Mouse (Mus musculus) heart, postnatal 0 days (tissue): Measurements from ENCODE around the gene Trak2. TPM values are rescaled to one million over a fixed set of nuclear protein-coding genes. Genes with fewer than 3 reads are reported as not detected.
"Not testable (repeated sequence)": the region's sequence is repeated elsewhere in the genome, so short reads cannot be mapped to it uniquely, and the experiment has no call there.

ENCODE experiments used
- ATAC-seq: fragments of 200-750 bp; cut with Nextera tagmentation; 2 replicates; pipeline ENCODE4 v1.8.0; 2017; ENCODE audit warnings: low read depth, moderate number of reproducible peaks, moderate library complexity; ENCODE audit not compliant: insufficient read depth
- DNase-seq: peaks from one replicate; pipeline ENCODE4 v3.0.0-alpha.2; 2016; ENCODE audit warnings: low spot score
- H3K27ac ChIP-seq: fragments of 300-500 bp; sonication (generic); 2 replicates; pipeline ENCODE4 v1.5.1; 2014; ENCODE audit warnings: low read depth, mild to moderate bottlenecking
- H3K27me3 ChIP-seq: fragments of 300-500 bp; sonication (generic); 2 replicates; pipeline ENCODE4 v1.6.1; 2014; ENCODE audit warnings: low read length, mixed read lengths; ENCODE audit not compliant: control insufficient read depth, insufficient read depth
- H3K36me3 ChIP-seq: fragments of 300-500 bp; sonication (generic); replicated peaks from 2 replicates; pipeline ENCODE4 v1.6.1; 2014; ENCODE audit warnings: low read length, mixed read lengths; ENCODE audit not compliant: control insufficient read depth, insufficient read depth
- H3K4me1 ChIP-seq: fragments of 300-500 bp; sonication (generic); 2 replicates; pipeline ENCODE4 v1.6.1; 2014; ENCODE audit warnings: antibody characterized with exemption; ENCODE audit not compliant: control insufficient read depth, insufficient read depth
- H3K4me2 ChIP-seq: fragments of 300-500 bp; sonication (generic); 2 replicates; pipeline ENCODE4 v1.6.1; 2014; ENCODE audit warnings: low read depth, mild to moderate bottlenecking, low read length, moderate library complexity
- H3K4me3 ChIP-seq: fragments of 300-500 bp; sonication (generic); 2 replicates; pipeline ENCODE4 v1.5.1; 2014; ENCODE audit warnings: low read depth, low read length
- H3K9ac ChIP-seq: fragments of 300-500 bp; sonication (generic); replicated peaks from 2 replicates; pipeline ENCODE4 v1.6.1; 2014; ENCODE audit warnings: low read depth, low read length, mixed read lengths
- H3K9me3 ChIP-seq: fragments of 300-500 bp; sonication (generic); replicated peaks from 2 replicates; pipeline ENCODE4 v1.6.1; 2016; ENCODE audit warnings: low read length; ENCODE audit not compliant: control insufficient read depth
- WGBS: fragments of 180-500 bp; shearing (Covaris S2); extraction: QIAGEN DNeasy Blood & Tissue Kit; methylation state at CpG from one replicate; pipeline ENCODE4 v1.1.7; 2014; 5-methylcytosine and 5-hydroxymethylcytosine counted together
- polyA plus RNA-seq: library from polyadenylated mRNA; unstranded; fragments of >200 nt; fragmentation: Nextera tagmentation; extraction: Ambion mirVana; gene quantifications from 2 replicates; pipeline ENCODE4 v1.2.1, GENCODE M21; 2015
- total RNA-seq: library from RNA; depleted of rRNA; stranded (reverse); fragments of >200 nt; gene quantifications from 2 replicates; pipeline ENCODE4 v1.2.3, GENCODE M21; 2014; ENCODE audit warnings: low replicate concordance; rRNA removed

The Trak2 gene
- total and polyA plus RNA-seq, 2 experiments from 2014 or later, result 32.7 to 87.2 TPM

GRCm38 (mm10) chr1:58856811-58857210 lies 116.4 kb downstream of the Trak2 start:
- not testable (repeated sequence) for H3K27ac ChIP-seq, DNase-seq, H3K4me2 ChIP-seq, H3K9me3 ChIP-seq, H3K27me3 ChIP-seq, H3K9ac ChIP-seq, H3K4me1 ChIP-seq, ATAC-seq, H3K36me3 ChIP-seq, H3K4me3 ChIP-seq
- WGBS, result 64% methylated on average over 3 of the region's 3 CpGs

Other genes starting within 250 kb of the Trak2 start
- 8.2 and 11.9 TPM in 2 replicates for gene Casp8, start 178.1 kb downstream of the Trak2 start, total RNA-seq
- gene Casp8, start 178.1 kb downstream of the Trak2 start, polyA plus RNA-seq, result 10.7 and 12.3 TPM in 2 replicates
- gene Stradb, start 92 bp upstream of the Trak2 start, total RNA-seq, result 9.7 and 22.7 TPM in 2 replicates
- gene Stradb, start 92 bp upstream of the Trak2 start, polyA plus RNA-seq, result 25.1 and 27.4 TPM in 2 replicates
- not detected in 2 replicates for gene C2cd6, start 121.5 kb upstream of the Trak2 start, total RNA-seq
- gene C2cd6, start 121.5 kb upstream of the Trak2 start, polyA plus RNA-seq, result not detected in 2 replicates
- 7.6 and 15.9 TPM in 2 replicates for gene Tmem237, start 147.0 kb upstream of the Trak2 start, total RNA-seq
- 6.6 and 9.2 TPM in 2 replicates for gene Tmem237, start 147.0 kb upstream of the Trak2 start, polyA plus RNA-seq
- gene Mpp4, start 190.0 kb upstream of the Trak2 start, total RNA-seq, result not detected in 2 replicates
- gene Mpp4, start 190.0 kb upstream of the Trak2 start, polyA plus RNA-seq, result 0.05 TPM in 1 of 2 replicates, not detected in the other